Mouse (Mus musculus) erythroblast, embryonic 14.5 days (primary cell): ENCODE measurements around the gene C130074G19Rik. TPM values are rescaled to one million over a fixed set of nuclear protein-coding genes. Genes with fewer than 3 reads are reported as not detected.

Source experiments
- H3K27me3 ChIP-seq: 2 replicates; pipeline ENCODE4 v1.6.1; 2012; ENCODE audit warnings: inconsistent platforms; ENCODE audit not compliant: control insufficient read depth
- H3K36me3 ChIP-seq: 2 replicates; pipeline ENCODE4 v1.6.1; 2012; ENCODE audit warnings: mild to moderate bottlenecking, inconsistent platforms; ENCODE audit not compliant: control insufficient read depth
- H3K4me1 ChIP-seq: 2 replicates; pipeline ENCODE4 v1.6.1; 2012; ENCODE audit warnings: inconsistent platforms; ENCODE audit not compliant: control insufficient read depth
- H3K4me3 ChIP-seq: replicated peaks from 2 replicates; pipeline ENCODE3; 2012; ENCODE audit warnings: moderate library complexity, mild to moderate bottlenecking, inconsistent platforms
- H3K9me3 ChIP-seq: 2 replicates; pipeline ENCODE4 v1.6.1; 2012; ENCODE audit warnings: low read length, inconsistent platforms, mixed read lengths; ENCODE audit not compliant: control insufficient read depth
- GATA1 ChIP-seq: IDR thresholded peaks from 2 replicates; pipeline ENCODE4 v1.6.1; 2012; ENCODE audit warnings: low read length, inconsistent platforms, mixed read lengths
- TAL1 ChIP-seq: IDR thresholded peaks from 3 replicates; pipeline ENCODE4 v1.6.1; 2012; ENCODE audit warnings: low read length, inconsistent platforms, mixed read lengths
- polyA plus RNA-seq: library from polyadenylated mRNA; stranded (reverse); fragments of >175 nt; gene quantifications from 2 replicates; pipeline ENCODE4 v1.2.3, GENCODE M21; 2012

The C130074G19Rik gene
- polyA plus RNA-seq, 1 experiment, result 0.05 TPM

DNA sequence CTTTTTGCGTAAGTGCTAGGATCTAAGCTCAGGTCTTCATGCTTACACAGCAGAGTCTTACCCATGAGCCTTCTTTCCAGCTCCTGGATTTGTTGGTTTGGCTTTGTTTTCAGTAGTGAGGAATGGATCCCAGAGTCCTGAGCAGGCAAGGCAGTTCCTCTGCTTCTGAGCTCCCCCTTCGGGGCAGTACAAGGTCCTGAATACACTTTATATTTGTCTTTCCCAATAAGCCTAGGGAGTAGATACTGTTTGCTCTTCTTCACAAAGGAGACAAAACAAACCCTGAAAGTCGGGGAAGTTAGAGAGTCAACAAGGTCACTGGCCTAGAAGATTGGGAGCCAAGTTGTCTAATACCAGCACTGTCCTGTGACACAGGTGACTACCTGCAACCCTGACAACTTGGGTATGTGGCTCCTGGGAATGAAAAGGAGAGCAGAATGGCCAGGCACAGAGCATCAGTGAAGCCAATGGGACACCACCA, 15.3 kb downstream of the C130074G19Rik start:
- H3K9me3 ChIP-seq, result no peaks in the 10 kb centered on the region
- H3K4me3 ChIP-seq, result no peak overlapping the region
- TF ChIP-seq GATA1 (no peak), TAL1 (no peak)
- no peaks in the 10 kb centered on the region; the same call in 1 of the 2 replicates for H3K36me3 ChIP-seq
- no peaks in the 10 kb centered on the region for H3K27me3 ChIP-seq
- H3K4me1 ChIP-seq, result no peaks in the 10 kb centered on the region

- no peaks in the 10 kb centered on the region for H3K36me3 ChIP-seq
- H3K4me3 ChIP-seq, result no peak overlapping the region
- no peaks in the 10 kb centered on the region for H3K27me3 ChIP-seq
- H3K4me1 ChIP-seq, result no peaks in the 10 kb centered on the region
- TF ChIP-seq GATA1, result no peak
- TF ChIP-seq TAL1, result no peak
- H3K9me3 ChIP-seq, result no peaks in the 10 kb centered on the region
Measured at GRCm38 (mm10) chr1:184864381-184864801, 18.6 kb downstream of the C130074G19Rik start.

- Histone ChIP-seq H3K4me1 (no peaks in the 10 kb centered on the region; the same call in 1 of the 2 replicates), H3K27me3 (no peaks in the 10 kb centered on the region), H3K9me3 (no peaks in the 10 kb centered on the region), H3K36me3 (no peaks in the 10 kb centered on the region), H3K4me3 (no peak overlapping the region)
- TF ChIP-seq TAL1, result no peak
- TF ChIP-seq GATA1, result no peak
Measured at GRCm38 (mm10) chr1:184862636-184863035, 20.4 kb downstream of the C130074G19Rik start.

GRCm38 (mm10) chr1:184861551-184861950, 21.5 kb downstream of the C130074G19Rik start:
- no peaks in the 10 kb centered on the region for H3K9me3 ChIP-seq
- H3K27me3 ChIP-seq, result no peaks in the 10 kb centered on the region
- TF ChIP-seq TAL1 (no peak), GATA1 (no peak)

DNA sequence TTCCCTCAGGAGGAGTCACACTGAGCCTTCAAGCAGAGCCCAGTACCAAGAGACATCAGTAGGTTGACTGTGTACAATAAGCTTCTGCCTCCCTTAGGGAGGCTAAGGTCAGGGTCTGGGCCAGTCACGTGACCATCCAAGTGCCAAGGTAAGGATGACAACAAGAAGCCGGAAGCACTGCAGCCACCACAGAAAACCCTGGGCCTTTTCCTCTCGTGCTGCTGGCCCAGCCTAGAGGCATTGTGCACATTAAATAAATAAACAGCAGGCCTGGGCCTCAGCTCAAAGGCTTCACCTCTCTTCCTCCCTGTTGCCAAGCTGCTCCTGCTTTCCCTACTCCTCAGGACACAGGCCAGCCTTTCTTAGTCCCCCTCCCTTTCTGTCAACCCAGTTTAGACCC, 22.7 kb downstream of the C130074G19Rik start:
- H3K27me3 ChIP-seq, result no peaks in the 10 kb centered on the region
- H3K9me3 ChIP-seq, result no peaks in the 10 kb centered on the region
- H3K36me3 ChIP-seq, result no peaks in the 10 kb centered on the region
- H3K4me1 ChIP-seq, result no peaks in the 10 kb centered on the region; the same call in 1 of the 2 replicates
- TF ChIP-seq TAL1 (no peak), GATA1 (no peak)
- H3K4me3 ChIP-seq, result no peak overlapping the region

More at GRCm38 (mm10) chr1:184861551-184861950, 21.5 kb downstream of the C130074G19Rik start:
- Histone ChIP-seq H3K4me3 (no peak overlapping the region), H3K36me3 (no peaks in the 10 kb centered on the region), H3K4me1 (no peaks in the 10 kb centered on the region; the same call in 1 of the 2 replicates)

DNA sequence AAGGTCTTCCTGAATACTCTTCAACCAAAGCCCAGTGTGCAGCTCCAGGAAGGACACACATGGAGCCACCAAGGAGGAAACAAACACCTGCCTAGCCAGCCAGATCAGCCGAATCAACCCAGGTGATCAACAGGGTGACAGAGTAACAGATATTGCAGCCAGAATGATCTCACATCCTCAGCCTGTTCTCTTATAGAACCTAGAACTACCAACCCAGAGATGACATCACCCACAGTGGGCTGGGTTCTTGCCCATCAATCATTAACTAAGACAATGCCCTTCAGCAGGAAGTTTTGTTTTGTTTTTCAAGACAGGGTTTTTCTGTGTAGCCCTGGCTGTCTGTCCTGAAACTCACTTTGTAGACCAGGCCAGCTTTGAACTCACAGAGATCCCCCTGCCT, 24.8 kb downstream of the C130074G19Rik start:
- H3K27me3 ChIP-seq, result no peaks in the 10 kb centered on the region
- peaks cover 4% of the 10 kb centered on the region for H3K4me1 ChIP-seq
- H3K9me3 ChIP-seq, result no peaks in the 10 kb centered on the region
- H3K4me3 ChIP-seq, result no peak overlapping the region
- no peaks in the 10 kb centered on the region for H3K36me3 ChIP-seq
- TF ChIP-seq TAL1, result no peak
- TF ChIP-seq GATA1, result no peak

DNA sequence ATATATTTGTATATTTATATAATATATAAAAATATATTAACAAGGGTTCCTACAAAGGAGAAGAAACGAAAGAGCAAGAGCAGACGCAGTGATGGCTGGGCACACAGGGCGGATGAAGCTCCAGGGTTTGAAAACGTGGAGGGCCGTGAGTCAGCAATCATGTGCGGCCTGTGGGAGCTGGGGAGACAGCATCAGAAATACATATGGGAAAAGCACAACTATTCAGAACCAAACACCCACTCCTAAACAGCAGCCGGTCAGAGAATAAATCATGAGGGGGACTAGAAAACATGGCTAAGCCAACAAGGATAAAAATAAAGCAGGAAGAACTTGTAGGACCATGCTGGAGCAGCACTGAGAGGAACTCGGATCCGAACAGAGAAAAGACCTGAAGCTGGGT, 25.8 kb downstream of the C130074G19Rik start:
- Histone ChIP-seq H3K4me1 (peaks cover 13% of the 10 kb centered on the region), H3K27me3 (no peaks in the 10 kb centered on the region), H3K9me3 (no peaks in the 10 kb centered on the region), H3K36me3 (no peaks in the 10 kb centered on the region), H3K4me3 (no peak overlapping the region)
- TF ChIP-seq GATA1 (no peak), TAL1 (no peak)

DNA sequence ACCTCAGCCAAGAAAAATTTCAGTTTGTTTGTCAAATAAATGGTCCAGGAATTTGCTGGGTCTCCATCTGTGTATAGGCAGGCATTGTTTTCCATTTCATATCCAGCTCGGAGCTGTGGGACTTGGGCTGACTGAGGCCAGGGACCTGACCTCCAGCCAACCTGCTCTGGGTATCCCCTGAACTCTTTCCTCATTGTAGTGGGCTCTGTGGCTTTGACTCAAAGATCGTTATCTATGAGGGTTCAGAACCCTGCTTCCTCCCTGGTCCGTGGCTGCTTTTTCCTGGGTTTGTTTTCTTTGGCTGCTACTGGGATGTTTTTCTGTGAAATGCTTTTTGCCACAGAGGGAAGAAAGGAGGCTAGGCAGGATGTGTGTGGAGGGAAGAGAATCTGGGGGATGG, 29.1 kb downstream of the C130074G19Rik start:
- H3K27me3 ChIP-seq, result no peaks in the 10 kb centered on the region
- peaks cover 25% of the 10 kb centered on the region for H3K4me1 ChIP-seq
- H3K4me3 ChIP-seq, result no peak overlapping the region
- TF ChIP-seq GATA1, result 0 out of 2 replicates have a peak, but pooled peaks have one; percentile 8
- no peak for TF ChIP-seq TAL1
- no peaks in the 10 kb centered on the region for H3K9me3 ChIP-seq
- no peaks in the 10 kb centered on the region for H3K36me3 ChIP-seq

GRCm38 (mm10) chr1:184853339-184853738, 29.7 kb downstream of the C130074G19Rik start:
- Histone ChIP-seq H3K27me3 (no peaks in the 10 kb centered on the region), H3K4me1 (peaks cover 25% of the 10 kb centered on the region), H3K9me3 (no peaks in the 10 kb centered on the region), H3K36me3 (no peaks in the 10 kb centered on the region), H3K4me3 (peak overlapping the region; percentile 14)
- TF ChIP-seq GATA1, result no peak
- no peak for TF ChIP-seq TAL1
